Mouse (Mus musculus) embryonic facial prominence, embryonic 15.5 days (tissue): Measurements from ENCODE around the gene Fam133b. TPM values are rescaled to one million over a fixed set of nuclear protein-coding genes. Genes with fewer than 3 reads are reported as not detected.

Experiments
- ATAC-seq: fragments of 200-750 bp; cut with Nextera tagmentation; 2 replicates; pipeline ENCODE4 v1.8.0; 2017; ENCODE audit warnings: low read depth, moderate TSS enrichment; ENCODE audit not compliant: insufficient number of reproducible peaks, low FRiP score, low TSS enrichment
- H3K27ac ChIP-seq: fragments of 300-500 bp; sonication (generic); replicated peaks from 2 replicates; pipeline ENCODE4 v1.5.1; 2015; ENCODE audit warnings: mild to moderate bottlenecking, inconsistent platforms
- H3K27me3 ChIP-seq: fragments of 300-500 bp; sonication (generic); 2 replicates; pipeline ENCODE4 v1.6.1; 2015; ENCODE audit warnings: inconsistent platforms
- H3K36me3 ChIP-seq: fragments of 300-500 bp; sonication (generic); 2 replicates; pipeline ENCODE4 v1.6.1; 2015; ENCODE audit warnings: mild to moderate bottlenecking, inconsistent platforms
- H3K4me1 ChIP-seq: fragments of 300-500 bp; sonication (generic); 2 replicates; pipeline ENCODE4 v1.6.1; 2015; ENCODE audit warnings: inconsistent platforms
- H3K4me2 ChIP-seq: fragments of 300-500 bp; sonication (generic); replicated peaks from 2 replicates; pipeline ENCODE4 v1.6.1; 2015; ENCODE audit warnings: mild to moderate bottlenecking, inconsistent platforms
- H3K4me3 ChIP-seq: fragments of 300-500 bp; sonication (generic); replicated peaks from 2 replicates; pipeline ENCODE4 v1.5.1; 2015; ENCODE audit warnings: mild to moderate bottlenecking, inconsistent platforms
- H3K9ac ChIP-seq: fragments of 300-500 bp; sonication (generic); 2 replicates; pipeline ENCODE4 v1.6.1; 2015; ENCODE audit warnings: inconsistent platforms
- H3K9me3 ChIP-seq: fragments of 300-500 bp; sonication (generic); replicated peaks from 2 replicates; pipeline ENCODE4 v1.6.1; 2016; ENCODE audit warnings: inconsistent platforms
- WGBS: fragments of 180-500 bp; shearing (Covaris S2); methylation state at CpG from one replicate; pipeline ENCODE4 v1.1.7; 2015; 5-methylcytosine and 5-hydroxymethylcytosine counted together
- polyA plus RNA-seq: library from polyadenylated mRNA; unstranded; fragments of >200 nt; fragmentation: Nextera tagmentation; extraction: Ambion mirVana; gene quantifications from 2 replicates; pipeline ENCODE4 v1.2.1, GENCODE M21; 2015

The Fam133b gene
- polyA plus RNA-seq, 1 experiment from 2014 or later, result 26.9 TPM

GRCm38 (mm10) chr5:3554198-3554597 lies 10.6 kb downstream of the Fam133b start:
- ATAC-seq, result no peak
- H3K4me1 ChIP-seq, result no peaks in the 10 kb centered on the region
- H3K36me3 ChIP-seq, result peaks cover 32% of the 10 kb centered on the region
- H3K27ac ChIP-seq, result no peak overlapping the region
- no peak overlapping the region for H3K4me2 ChIP-seq
- H3K4me3 ChIP-seq, result no peak overlapping the region
- 82% methylated on average over 2 of the region's 2 CpGs for WGBS
- H3K27me3 ChIP-seq, result no peaks in the 10 kb centered on the region
- H3K9ac ChIP-seq, result no peak overlapping the region
- no peaks in the 10 kb centered on the region for H3K9me3 ChIP-seq

- no peak for ATAC-seq
- Histone ChIP-seq H3K4me1 (no peaks in the 10 kb centered on the region), H3K4me3 (no peak within 1 kb of the TSS), H3K27me3 (no peaks in the 10 kb centered on the region), H3K9me3 (no peaks in the 10 kb centered on the region), H3K36me3 (peaks cover 89% of the 10 kb centered on the region), H3K27ac (no peak within 1 kb of the TSS), H3K4me2 (no peak within 1 kb of the TSS), H3K9ac (no peak within 1 kb of the TSS)
- WGBS, result 91% methylated on average over 4 of the region's 4 CpGs
Observed at GRCm38 (mm10) chr5:3571266-3571665, 27.6 kb downstream of the Fam133b start, which contains the start of gene 1700109H08Rik. 1700109H08Rik (plus strand) TSS chr5:3571566.

- no peaks in the 10 kb centered on the region for H3K4me1 ChIP-seq
- no peaks in the 10 kb centered on the region for H3K9me3 ChIP-seq
- H3K9ac ChIP-seq, result no peak overlapping the region
- WGBS, result 97% methylated on average over 2 of the region's 2 CpGs
- H3K4me2 ChIP-seq, result no peak overlapping the region
- ATAC-seq, result no peak
- H3K36me3 ChIP-seq, result peaks cover 94% of the 10 kb centered on the region
- no peaks in the 10 kb centered on the region for H3K27me3 ChIP-seq
- no peak overlapping the region for H3K4me3 ChIP-seq
- H3K27ac ChIP-seq, result no peak overlapping the region
Observed at GRCm38 (mm10) chr5:3574825-3575224, 31.2 kb downstream of the Fam133b start.

- H3K4me3 ChIP-seq, result no peak overlapping the region
- H3K4me2 ChIP-seq, result no peak overlapping the region
- no peak overlapping the region for H3K27ac ChIP-seq
- no peak for ATAC-seq
- no peak overlapping the region for H3K9ac ChIP-seq
- H3K4me1 ChIP-seq, result no peaks in the 10 kb centered on the region
- H3K9me3 ChIP-seq, result no peaks in the 10 kb centered on the region
- 83% methylated on average over 2 of the region's 2 CpGs for WGBS
- peaks cover 83% of the 10 kb centered on the region for H3K36me3 ChIP-seq
- no peaks in the 10 kb centered on the region for H3K27me3 ChIP-seq
Observed at GRCm38 (mm10) chr5:3577939-3578338, 34.3 kb downstream of the Fam133b start.

GRCm38 (mm10) chr5:3579066-3579465 lies 35.4 kb downstream of the Fam133b start:
- WGBS, result 95% methylated on average over 7 of the region's 7 CpGs

GRCm38 (mm10) chr5:3595693-3596398 lies 52.2 kb downstream of the Fam133b start, which contains the start of gene Pex1:
Pex1 (plus strand) TSS chr5:3596066.
- Histone ChIP-seq H3K27me3 (no peaks in the 10 kb centered on the region), H3K36me3 (peaks cover 22% of the 10 kb centered on the region), H3K9me3 (no peaks in the 10 kb centered on the region), H3K9ac (peak within 1 kb of the TSS; percentile 70), H3K4me3 (peak within 1 kb of the TSS; percentile 97), H3K27ac (peak within 1 kb of the TSS; percentile 79), H3K4me2 (peak within 1 kb of the TSS; percentile 74), H3K4me1 (peaks cover 16% of the 10 kb centered on the region)
- WGBS, result under 1% methylated on average over 50 of the region's 50 CpGs
- peak; percentile 97 for ATAC-seq

More at GRCm38 (mm10) chr5:3579066-3579465, 35.4 kb downstream of the Fam133b start:
- ATAC-seq, result no peak
- Histone ChIP-seq H3K36me3 (peaks cover 80% of the 10 kb centered on the region), H3K9me3 (no peaks in the 10 kb centered on the region), H3K9ac (no peak overlapping the region), H3K27me3 (no peaks in the 10 kb centered on the region), H3K4me3 (no peak overlapping the region), H3K27ac (no peak overlapping the region), H3K4me2 (no peak overlapping the region), H3K4me1 (no peaks in the 10 kb centered on the region)

GRCm38 (mm10) chr5:3596399-3596766 lies 52.8 kb downstream of the Fam133b start, which contains the start of gene Rbm48:
Rbm48 (minus strand) TSS chr5:3596585.
- H3K36me3 ChIP-seq, result peaks cover 16% of the 10 kb centered on the region
- H3K27ac ChIP-seq, result peak within 1 kb of the TSS; percentile 79
- no peaks in the 10 kb centered on the region for H3K27me3 ChIP-seq
- peak; percentile 87 for ATAC-seq
- H3K4me3 ChIP-seq, result peak within 1 kb of the TSS; percentile 97
- H3K9me3 ChIP-seq, result no peaks in the 10 kb centered on the region
- H3K9ac ChIP-seq, result peak within 1 kb of the TSS; percentile 70
- H3K4me2 ChIP-seq, result peak within 1 kb of the TSS; percentile 74
- under 1% methylated on average over 30 of the region's 31 CpGs for WGBS
- H3K4me1 ChIP-seq, result peaks cover 16% of the 10 kb centered on the region

- H3K9me3 ChIP-seq, result no peaks in the 10 kb centered on the region
- no peaks in the 10 kb centered on the region for H3K27me3 ChIP-seq
- peak overlapping the region; percentile 97 for H3K4me3 ChIP-seq
- H3K9ac ChIP-seq, result no peak overlapping the region
- H3K4me2 ChIP-seq, result peak overlapping the region; percentile 74
- peaks cover 16% of the 10 kb centered on the region for H3K4me1 ChIP-seq
- no peak for ATAC-seq
- H3K36me3 ChIP-seq, result 0 out of 2 replicates have a peak, but pooled peaks cover 10% of the 10 kb centered on the region
- no peak overlapping the region for H3K27ac ChIP-seq
Observed at GRCm38 (mm10) chr5:3597171-3597570, 53.5 kb downstream of the Fam133b start.

- Histone ChIP-seq H3K36me3 (0 out of 2 replicates have a peak, but pooled peaks cover 2% of the 10 kb centered on the region), H3K4me1 (peaks cover 16% of the 10 kb centered on the region), H3K9ac (no peak overlapping the region), H3K4me2 (no peak overlapping the region), H3K27me3 (no peaks in the 10 kb centered on the region), H3K27ac (no peak overlapping the region), H3K9me3 (no peaks in the 10 kb centered on the region), H3K4me3 (no peak overlapping the region)
- no peak for ATAC-seq
- WGBS, result 86% methylated on average over 5 of the region's 5 CpGs
Observed at GRCm38 (mm10) chr5:3598766-3599165, 55.1 kb downstream of the Fam133b start.

GRCm38 (mm10) chr5:3600298-3600697 lies 56.7 kb downstream of the Fam133b start:
- Histone ChIP-seq H3K4me3 (no peak overlapping the region), H3K4me2 (no peak overlapping the region), H3K9ac (no peak overlapping the region), H3K36me3 (peaks cover 8% of the 10 kb centered on the region), H3K9me3 (no peaks in the 10 kb centered on the region), H3K4me1 (peaks cover 7% of the 10 kb centered on the region), H3K27ac (no peak overlapping the region), H3K27me3 (no peaks in the 10 kb centered on the region)
- ATAC-seq, result no peak
- 70% methylated on average over 1 of the region's 1 CpGs for WGBS

- 0 out of 2 replicates have a peak, but pooled peaks cover 4% of the 10 kb centered on the region for H3K4me1 ChIP-seq
- H3K9me3 ChIP-seq, result no peaks in the 10 kb centered on the region
- no peak overlapping the region for H3K4me2 ChIP-seq
- no peak overlapping the region for H3K4me3 ChIP-seq
- no peaks in the 10 kb centered on the region for H3K27me3 ChIP-seq
- no peak overlapping the region for H3K27ac ChIP-seq
- no peak overlapping the region for H3K9ac ChIP-seq
- ATAC-seq, result no peak
- WGBS, result 87% methylated on average over 3 of the region's 3 CpGs
- H3K36me3 ChIP-seq, result peaks cover 13% of the 10 kb centered on the region
Observed at GRCm38 (mm10) chr5:3600790-3601189, 57.2 kb downstream of the Fam133b start.

GRCm38 (mm10) chr5:3607114-3607513 lies 63.5 kb downstream of the Fam133b start:
- Histone ChIP-seq H3K4me3 (no peak overlapping the region), H3K27ac (no peak overlapping the region), H3K9me3 (no peaks in the 10 kb centered on the region), H3K27me3 (no peaks in the 10 kb centered on the region), H3K4me1 (no peaks in the 10 kb centered on the region), H3K4me2 (no peak overlapping the region), H3K9ac (no peak overlapping the region), H3K36me3 (peaks cover 37% of the 10 kb centered on the region)
- no peak for ATAC-seq
- WGBS, result 94% methylated on average over 9 of the region's 9 CpGs
